Mouse (Mus musculus) lung, postnatal 36 days (tissue): ENCODE data around the gene St7.
A peak's percentile ranks its signal among the peaks of the same experiment; 100 is the strongest.

Source experiments
- DNase-seq: peaks from one replicate; pipeline ENCODE4 v3.0.0; 2022; ENCODE audit warnings: mixed read lengths

The St7 gene

DNA sequence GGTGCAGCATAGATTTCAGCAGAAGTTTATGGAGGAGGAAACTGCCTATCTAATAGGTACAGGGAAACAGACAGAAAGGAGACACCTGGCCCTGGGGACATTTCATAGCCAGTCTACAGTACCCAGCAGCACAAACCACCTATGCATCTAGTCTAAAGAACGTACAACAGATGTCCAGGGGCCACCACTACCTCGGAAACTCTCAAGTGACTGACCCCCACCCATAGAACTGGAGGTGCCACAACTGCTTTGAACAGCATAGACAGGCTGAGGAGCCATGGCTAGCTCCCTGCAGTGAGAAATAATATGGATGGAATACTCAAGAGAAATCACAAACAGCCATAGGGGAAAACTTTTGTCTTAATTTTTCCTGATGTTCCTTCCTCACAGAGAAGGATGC lies 220.1 kb downstream of the St7 start:
- no peak for DNase-seq

DNA sequence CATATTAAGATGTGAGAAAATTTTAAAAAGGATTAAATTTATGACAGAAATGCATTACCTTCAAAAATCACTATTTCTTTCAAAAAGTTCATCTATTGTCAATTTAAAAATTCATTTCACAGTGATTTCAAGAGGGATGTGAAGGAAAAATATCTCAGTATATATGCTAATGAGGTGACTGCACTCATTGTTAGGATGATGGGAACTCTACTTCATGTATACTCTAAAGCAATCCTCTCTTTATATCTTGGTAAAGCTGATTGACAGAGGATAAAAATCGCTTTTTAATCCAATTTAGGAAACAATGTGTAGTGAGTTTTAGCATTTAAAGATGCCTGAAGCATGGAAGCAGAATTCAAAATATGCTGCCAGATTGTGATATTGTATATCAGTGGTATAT lies 220.6 kb downstream of the St7 start:
- no peak for DNase-seq

DNA sequence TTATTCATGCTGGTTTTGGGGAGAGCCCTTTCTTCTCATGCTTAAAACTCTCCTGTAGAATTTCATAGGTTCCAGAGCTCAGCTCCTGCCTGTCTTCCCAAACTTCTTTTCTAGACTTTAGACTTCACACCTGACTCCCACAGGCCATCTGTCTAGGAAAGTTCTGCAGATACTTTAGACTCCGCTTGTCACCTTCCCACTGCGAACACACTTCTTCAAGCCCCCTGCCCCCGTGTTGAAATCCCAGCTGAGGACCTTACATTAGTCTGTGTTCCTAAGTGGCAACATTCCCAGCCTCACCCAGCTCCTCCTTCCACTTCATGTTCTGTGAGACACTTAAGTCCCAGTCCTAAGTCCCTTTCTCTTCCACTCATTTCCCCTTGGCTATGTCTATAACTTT lies 221.6 kb downstream of the St7 start:
- DNase-seq = peak; percentile 10

GRCm38 (mm10) chr6:17917233-17917632 lies 224.5 kb downstream of the St7 start:
- DNase-seq = no peak

GRCm38 (mm10) chr6:17922180-17922579 lies 229.4 kb downstream of the St7 start:
- DNase-seq = no peak

DNA sequence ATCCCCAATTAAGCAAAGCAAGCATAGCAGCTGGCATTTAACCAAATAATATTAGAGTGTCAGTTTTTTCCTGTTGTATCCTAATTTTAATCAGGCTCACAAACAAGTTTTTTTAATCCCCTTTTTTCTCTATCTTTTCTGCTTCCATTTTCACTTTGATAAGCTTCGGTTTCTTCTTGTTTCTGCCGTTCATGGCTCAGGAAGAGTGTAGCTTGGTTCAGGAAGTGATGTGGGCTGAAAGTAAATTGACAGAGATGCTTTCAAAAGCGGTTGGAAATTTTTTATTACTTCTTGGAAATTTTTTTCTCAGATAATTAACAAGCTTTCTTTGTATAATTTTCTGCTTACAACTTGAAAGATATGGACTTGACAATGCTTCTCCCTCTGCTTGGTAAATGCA lies 230.2 kb downstream of the St7 start:
- no peak for DNase-seq

GRCm38 (mm10) chr6:17923370-17923769 lies 230.6 kb downstream of the St7 start:
- no peak for DNase-seq

DNA sequence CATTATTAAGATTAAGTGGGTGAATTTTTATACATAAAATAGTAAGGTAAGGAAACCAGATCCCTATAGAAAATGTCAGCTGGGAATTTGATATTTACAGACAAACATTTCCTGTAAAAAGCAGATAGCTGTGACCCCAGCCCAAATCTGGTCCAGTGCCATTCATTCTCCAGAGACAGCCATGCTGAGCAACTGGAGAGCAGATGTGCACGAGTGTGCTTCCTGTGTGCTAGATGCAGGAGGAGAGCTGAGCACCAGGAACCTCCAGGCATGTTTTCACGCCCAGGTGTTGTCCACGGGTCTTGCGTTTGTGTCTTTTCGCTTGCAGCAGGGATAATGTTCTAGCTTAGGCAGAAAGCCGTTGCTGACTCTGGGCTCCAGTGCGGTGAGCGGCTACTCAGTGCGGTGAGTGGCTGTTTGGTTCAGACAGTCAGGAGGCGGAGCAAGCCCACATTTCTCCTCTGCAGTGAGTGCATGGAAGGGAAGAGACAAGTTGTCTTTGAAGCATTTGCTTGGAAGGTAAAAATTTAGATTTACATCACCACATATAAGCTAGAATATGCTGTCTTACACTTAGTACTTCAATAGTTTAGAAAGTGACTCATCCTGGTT lies 231.3 kb downstream of the St7 start:
- DNase-seq = no peak

DNA sequence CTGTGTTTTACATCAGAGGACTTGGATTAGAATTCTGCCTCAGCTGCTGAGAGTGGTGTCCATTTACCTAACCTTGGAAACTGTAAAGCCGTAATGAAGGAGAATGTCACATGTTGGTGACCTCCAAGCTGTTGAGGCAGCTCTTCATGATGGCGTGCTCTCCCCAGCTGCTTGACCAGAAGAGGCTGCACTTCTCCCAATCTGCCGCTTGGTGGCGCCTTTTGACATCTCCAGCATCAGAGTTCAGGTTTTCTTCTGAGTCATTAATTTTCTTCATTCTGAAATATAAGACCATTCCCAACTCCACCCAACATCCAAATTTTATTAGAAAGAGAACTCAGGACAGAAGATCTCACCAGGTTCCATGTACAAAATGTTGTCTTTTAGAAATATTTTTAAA lies 232.5 kb downstream of the St7 start:
- DNase-seq = peak; percentile 55

DNA sequence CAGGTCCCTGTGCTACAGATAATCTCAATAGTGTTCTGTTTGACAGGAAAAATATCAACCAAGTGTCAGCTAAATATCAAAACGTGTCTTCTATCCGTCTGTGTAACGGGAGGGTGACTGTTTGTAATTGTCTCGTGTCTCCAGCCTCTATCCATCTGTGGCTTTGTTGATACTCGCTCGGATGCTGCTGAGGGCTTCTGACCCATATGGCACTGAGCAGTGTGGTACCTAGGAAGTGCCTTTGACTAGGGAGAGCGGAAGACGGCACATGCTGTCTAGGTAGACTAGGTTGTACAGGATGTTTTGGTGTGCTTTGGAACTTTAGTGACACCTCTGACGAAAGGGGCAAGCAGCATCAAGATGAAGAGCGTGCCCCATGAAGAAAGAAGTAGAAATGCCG lies 235.0 kb downstream of the St7 start:
- no peak for DNase-seq

- DNase-seq = peak; percentile 9
Measured at GRCm38 (mm10) chr6:17931187-17931586, 238.5 kb downstream of the St7 start.

DNA sequence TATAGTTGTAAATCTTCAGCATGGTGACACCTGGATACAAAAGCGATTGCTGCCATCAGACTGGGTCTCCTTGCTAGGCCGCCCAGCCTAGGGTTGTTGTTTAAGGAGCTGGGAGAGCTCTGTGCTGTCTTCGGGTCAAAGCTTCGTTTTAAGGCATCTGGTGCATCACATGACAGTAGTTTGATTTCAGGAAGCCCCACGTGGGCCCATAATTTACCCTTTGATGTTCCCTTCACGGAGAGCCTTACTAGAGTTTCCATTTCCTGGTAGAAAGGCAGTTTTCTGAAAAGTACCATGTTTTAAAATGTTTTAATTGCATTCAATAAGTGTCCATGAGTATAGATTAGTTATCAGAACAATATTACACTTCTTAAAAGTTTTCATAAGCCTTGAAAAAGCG lies 239.1 kb downstream of the St7 start:
- DNase-seq = no peak

GRCm38 (mm10) chr6:17932806-17933205 lies 240.1 kb downstream of the St7 start:
- peak; percentile 9 for DNase-seq

DNA sequence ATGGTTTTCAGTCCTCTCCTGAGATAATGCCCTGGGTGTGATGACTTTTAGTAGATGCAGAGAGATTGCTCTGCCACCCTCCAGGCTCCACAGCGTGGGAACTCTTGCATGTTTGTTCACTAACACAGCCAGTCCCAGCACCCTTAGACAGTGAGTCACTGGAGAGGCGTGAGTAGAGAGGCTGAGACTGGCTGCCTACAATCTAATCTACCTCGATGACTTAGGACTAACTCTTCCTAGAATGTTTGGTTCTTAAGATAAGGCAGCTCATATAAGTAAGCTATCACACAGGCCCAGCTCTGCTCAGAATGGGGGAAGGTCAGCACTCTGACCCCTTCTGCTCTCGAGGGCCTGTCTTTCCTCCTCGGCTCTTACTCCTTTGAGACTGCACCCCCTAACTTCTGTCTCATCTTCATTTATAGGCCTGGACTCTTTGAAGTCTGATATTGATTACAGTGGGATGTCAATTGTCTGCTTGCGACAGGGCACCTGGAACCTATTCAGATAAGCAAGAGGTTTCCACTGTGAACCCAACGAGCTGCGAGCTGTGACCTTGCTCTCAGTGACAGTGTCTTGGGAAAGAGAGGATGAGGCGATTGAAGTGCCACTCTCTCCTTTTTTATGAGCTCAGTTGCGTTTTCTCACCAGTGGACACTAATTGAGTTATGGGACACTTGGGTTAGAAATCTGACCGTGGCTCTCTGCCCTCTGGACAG lies 246.1 kb downstream of the St7 start:
- no peak for DNase-seq

DNA sequence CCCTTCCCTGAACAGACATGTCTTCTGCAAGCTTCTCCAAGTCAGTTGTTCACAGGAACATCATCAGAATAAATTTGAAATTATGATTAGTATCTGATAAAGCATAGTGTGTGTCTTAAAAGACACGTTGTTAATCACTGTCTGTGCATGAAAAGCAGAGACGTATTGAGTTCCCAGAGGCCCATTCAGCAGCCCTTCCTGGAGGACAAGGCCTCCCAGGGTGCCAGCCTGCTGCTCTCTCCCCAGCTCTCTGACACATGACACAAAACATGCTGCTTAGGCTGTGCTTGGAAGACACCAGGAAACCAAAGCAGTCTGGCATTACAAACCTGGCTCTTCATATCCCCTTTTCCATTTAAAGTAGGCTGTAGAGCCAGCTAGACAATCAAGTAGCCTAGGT lies 249.2 kb downstream of the St7 start:
- DNase-seq = no peak

- DNase-seq = no peak
Measured at GRCm38 (mm10) chr6:17942344-17942743, 249.6 kb downstream of the St7 start.

GRCm38 (mm10) chr6:17943877-17944617 lies 251.3 kb downstream of the St7 start:
- DNase-seq = peak; percentile 63

DNA sequence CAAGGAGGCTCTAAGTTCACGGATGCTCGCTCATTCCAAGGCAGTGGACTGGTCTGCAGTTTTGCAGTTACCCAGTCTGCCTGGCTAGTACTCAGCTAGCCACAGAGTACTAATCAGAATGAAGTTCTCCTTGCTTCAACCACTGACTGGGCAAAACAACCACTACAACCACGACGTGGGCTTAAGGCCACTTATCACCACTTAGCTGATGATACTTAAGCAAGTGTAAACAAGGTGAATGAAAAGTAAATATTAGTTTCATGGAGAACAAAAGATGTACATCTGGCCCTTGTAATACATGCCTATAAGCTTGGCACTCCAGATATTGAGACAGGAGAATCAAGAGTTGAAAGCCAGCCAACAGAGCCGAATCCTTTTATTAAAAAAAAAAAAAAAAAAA lies 253.7 kb downstream of the St7 start:
- peak; percentile 52 for DNase-seq

DNA sequence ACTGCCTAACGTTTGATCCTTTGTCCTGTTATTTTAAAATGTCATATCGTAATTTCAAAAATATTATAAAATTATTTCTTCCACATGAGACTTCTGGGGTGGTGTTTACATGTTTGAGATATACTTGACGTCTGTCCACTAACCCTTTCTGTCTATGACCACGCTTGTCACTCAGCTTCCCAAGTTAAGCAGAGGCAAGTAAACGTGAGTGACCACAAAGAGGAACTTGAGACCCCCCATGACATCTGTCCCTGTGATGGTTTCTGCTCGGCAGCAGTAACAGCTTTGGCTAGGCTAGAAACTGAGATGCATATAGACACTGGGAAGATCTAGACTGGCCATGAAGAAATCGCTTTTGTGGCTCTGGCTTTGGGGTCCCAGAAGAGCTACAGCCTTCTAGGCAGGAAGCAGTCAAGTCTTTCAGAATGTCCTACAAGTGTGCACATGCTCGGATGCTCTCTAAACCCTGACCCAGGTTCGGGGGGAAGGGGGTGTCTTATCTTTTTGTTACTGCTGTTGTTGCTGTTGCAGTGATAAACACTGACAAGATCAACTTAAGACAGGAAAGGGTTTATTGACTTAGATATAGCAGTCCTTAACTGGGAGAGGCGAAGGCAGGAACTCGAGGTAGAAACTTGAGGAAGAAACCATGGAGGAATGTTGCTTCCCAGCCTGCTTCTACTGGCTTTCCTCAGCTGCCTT lies 254.5 kb downstream of the St7 start:
- no peak for DNase-seq

DNA sequence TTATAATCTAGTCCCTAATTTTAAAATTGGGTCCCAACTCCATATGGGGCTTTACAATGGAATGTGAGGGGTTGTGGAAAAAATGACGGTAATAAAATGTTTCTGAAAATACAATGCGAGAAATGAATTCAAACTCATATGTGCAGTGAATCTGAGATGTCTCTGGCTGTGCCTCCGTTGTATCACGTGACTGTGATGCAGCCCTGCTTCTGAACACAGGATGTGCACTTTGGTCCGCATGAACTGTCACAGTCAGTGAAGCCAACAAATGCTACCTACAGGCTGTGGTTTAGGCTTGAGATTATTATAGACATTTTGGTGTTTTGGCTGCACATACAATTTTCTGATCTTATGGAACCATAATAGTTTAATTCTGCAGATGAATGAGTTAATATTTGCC lies 256.4 kb downstream of the St7 start:
- no peak for DNase-seq

DNA sequence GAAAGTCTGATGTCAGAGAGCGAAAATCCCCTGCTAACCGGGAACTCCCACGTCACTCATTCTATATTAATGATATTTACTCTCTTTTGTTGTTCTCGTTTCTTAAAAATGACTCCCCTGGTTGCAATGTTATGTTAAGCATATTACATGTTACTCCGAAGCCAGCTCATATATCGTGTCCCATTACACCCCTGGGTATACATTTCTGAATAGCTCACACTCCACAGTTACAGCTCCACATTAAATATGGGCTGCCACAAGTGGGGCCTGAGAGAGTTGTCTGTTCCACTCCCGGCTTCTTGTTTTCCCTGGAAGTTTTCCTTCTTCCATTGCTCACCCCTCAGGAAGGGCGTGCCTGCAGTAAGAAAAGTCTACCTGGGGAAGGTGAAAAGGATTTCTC lies 259.0 kb downstream of the St7 start:
- no peak for DNase-seq

- no peak for DNase-seq
Measured at GRCm38 (mm10) chr6:17963455-17963854, 270.7 kb downstream of the St7 start.

DNA sequence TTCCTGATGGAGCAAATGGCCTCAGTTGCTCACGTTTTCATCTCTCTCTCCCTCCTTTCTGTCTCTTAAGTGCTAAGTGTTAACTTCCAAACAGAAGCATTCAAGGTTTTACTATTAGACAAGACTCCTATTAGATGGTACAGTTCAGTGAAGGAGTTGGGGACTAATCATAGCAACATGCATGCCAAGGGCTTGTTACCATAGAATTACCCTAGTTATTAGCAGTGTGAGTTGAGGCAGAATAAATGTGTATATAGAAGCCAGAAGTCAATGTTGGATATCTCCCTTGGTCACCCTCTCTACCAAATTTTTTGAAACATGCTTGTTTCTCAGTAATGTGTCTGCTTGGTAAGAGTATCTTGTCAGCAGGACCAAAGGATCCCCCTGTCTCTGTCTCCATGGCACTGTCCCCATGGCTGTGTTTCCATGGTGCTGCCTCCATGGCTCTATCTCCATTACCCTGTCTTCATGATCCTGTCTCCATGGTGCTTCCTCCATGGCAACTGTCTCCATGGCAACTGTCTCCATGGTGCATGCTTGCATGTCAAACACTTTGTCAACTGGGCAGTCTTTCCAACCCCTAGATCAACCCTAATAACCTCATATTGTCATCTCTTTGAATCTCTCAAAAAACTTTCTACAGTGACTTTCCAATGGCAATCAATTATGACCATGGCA lies 275.9 kb downstream of the St7 start:
- DNase-seq = no peak
